Mouse (Mus musculus): ENCODE data around the gene Rps6kb1. TPM values are rescaled to one million over a fixed set of nuclear protein-coding genes. Genes with fewer than 3 reads are reported as not detected.

Gene Rps6kb1
- 10 to 100 TPM; 49.8 to 52.9 TPM for total RNA-seq (2021)
- long read RNA-seq, full-length matches to known transcripts, result 15 of 34 reads
- long read RNA-seq, partial matches to known transcripts, result 1 of 34 reads
- long read RNA-seq, other reads (novel, unspliced or antisense), result 18 of 34 reads

- peak; percentile 99 for DNase-seq (ENCODE audit: low spot score in 2 of 2)
Observed at GRCm38 (mm10) chr11:86544639-86545299, at the start of gene Rps6kb1, which contains the start of gene Tubd1. Rps6kb1 (minus strand) TSS chr11:86544805. Tubd1 (plus strand) TSS chr11:86544991.

- DNase-seq (ENCODE audit: low spot score in 2 of 2), result no peak
Observed at GRCm38 (mm10) chr11:86593443-86593842, 48.8 kb upstream of the Rps6kb1 start.

DNA sequence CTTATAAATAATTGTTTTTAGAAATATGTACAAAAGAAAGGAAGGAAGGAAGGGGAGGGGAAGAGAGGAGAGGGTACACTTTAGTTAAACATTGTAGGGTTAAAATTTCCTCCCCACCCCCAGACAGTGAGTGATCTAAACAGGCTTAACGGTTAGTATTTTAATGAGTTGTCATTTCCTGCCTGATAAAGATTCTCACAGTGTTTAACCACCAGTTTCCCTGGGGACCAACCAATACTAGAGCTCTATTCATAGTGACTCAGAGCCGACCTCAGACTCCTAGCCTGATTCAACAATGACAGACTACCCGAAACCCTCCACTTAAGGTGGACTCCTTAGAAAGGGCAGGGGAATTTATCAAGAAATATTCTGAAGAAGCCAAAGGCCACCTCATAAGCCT, 48.4 kb upstream of the Rps6kb1 start:
- DNase-seq (ENCODE audit: low spot score in 2 of 2), result no peak

GRCm38 (mm10) chr11:86591931-86592616, 47.5 kb upstream of the Rps6kb1 start:
- no peak for DNase-seq (ENCODE audit: low spot score in 2 of 2)

DNA sequence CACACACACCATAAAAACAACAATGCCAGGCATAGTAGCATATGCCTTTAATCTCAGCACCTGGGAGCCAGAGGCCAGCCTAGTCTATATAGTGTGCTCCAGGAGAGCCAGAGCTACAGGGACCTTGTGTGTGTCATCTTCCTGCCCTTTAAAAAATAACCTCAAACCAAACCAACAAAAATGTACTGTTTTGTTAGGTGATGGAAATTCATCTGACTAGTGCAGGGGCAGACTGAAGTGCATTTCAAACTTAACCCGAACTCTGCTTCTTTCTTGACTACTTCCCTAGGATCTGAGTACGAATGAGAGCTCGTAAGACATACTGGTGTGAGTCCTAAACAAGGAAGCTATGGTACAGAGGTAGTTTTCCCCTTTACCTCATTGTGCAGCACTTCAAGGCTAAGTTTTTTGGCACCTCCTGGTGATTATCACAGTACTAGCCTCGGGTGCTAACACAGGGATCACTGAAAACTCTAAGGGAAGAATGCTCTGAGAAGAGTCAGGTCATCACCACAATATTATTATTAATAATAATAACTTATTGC, 46.8 kb upstream of the Rps6kb1 start:
- DNase-seq (ENCODE audit: low spot score in 2 of 2), result no peak

DNA sequence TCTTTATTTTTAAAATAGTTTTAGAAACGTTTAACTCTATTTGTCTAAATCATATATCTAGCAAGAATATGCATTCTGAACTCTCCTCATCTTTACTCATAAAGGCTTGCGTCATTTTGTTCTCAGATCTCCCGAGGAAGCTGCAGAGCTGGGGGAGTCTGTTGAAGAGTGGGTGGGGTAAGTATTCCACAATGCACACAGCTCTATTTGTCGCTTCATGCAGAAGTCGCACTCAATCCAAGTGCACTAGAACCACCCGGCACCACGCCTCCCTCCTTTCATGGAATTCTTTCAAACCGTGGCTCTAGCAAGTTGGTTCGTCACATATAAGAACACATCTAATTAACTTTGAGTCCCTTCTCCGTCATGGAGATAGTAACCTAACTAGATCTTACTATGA, 46.0 kb upstream of the Rps6kb1 start:
- DNase-seq (ENCODE audit: low spot score in 2 of 2), result no peak

DNA sequence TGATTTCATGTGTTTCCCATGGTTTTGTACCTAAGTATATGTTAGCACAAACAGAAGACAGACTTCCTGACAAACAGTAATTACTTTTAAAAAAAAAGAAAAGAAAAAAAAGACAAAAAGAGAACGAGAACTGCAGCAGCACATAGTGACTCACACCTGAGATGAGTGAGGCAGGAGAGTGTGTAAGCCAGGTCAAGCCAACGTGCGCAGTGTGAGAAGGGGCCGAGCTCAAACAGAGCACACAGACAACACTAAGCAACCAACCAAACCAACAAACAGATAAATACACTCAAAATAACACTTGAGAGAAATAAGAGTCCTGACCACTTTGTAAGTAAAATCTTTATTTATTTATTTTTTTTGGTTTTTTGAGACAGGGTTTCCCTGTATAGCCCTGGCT, 45.5 kb upstream of the Rps6kb1 start:
- no peak for DNase-seq (ENCODE audit: low spot score in 2 of 2)

- DNase-seq (ENCODE audit: low spot score in 2 of 2), result no peak
Observed at GRCm38 (mm10) chr11:86588583-86589298, 44.1 kb upstream of the Rps6kb1 start.

DNA sequence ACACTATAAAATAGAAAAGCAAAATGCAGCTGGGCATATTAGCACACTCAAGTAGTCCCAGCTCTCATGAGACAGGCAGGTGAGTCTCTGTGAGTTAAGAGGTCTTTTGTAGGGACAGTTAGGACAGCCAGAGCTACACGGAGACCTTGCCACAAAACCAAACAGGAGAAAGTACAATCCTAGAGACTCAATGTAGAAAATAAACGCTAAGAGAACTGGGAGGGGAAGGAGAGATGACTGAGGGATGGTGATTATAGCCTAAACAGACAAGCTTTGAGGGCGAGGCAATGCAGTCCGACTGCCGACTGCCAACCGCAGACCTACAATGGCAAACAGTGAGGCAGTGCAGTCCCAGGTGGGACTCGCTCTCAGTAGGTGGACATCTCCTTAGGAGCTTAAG, 43.2 kb upstream of the Rps6kb1 start:
- no peak for DNase-seq (ENCODE audit: low spot score in 2 of 2)

- no peak for DNase-seq (ENCODE audit: low spot score in 2 of 2)
Observed at GRCm38 (mm10) chr11:86586868-86587792, 42.5 kb upstream of the Rps6kb1 start.

DNA sequence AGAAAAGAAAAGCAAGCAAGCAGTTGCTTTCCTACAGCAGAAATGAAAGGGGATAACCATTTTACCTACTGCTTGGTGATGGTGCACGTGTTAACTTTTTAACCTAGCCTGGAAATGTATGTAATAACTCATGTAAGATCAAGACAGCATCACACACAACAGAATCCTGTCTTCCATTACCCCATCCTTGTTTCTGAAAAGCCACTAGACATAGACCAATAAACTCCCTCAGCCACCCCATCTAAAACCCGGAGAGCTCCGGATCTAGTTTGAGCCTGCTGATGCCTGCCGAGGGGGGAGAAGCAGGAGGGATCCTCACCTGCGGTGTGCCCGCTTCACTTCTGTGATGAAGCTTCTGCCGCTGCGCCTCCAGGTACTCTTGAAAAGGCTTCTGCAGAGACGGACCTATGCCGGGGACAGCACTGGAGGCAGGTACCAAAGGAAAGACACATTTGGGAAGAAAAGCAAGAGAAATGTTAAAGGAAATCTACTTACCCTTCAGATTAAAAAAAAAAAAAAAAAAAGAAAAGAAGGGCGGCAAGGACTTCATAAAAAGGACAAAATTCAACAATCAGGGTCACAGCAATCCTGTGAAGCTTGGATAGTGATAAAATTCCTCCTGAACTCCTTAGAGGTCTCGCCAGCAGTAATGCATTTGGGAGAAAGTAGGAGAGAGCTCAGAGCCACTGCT, 41.7 kb upstream of the Rps6kb1 start:
- DNase-seq (ENCODE audit: low spot score in 2 of 2), result no peak

DNA sequence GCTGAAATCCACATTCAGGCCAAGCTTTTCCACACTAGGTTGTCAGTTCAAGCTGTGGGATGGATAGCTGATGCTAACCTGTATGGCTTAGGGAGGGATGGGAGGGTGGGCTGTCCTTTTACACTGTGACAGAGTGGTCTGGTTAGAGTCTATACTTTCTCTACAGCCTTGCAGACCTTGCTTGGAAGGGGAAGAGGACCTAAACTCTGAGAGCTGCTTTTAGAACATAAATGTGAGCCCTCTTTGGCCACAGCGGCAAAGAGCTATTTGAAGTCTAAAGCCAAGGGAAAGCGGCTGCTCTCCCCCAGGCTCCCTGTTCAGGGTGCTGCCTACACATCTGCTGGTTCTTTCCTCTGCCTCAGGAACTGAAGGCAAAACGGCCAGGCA, 41.0 kb upstream of the Rps6kb1 start:
- no peak for DNase-seq (ENCODE audit: low spot score in 2 of 2)

DNA sequence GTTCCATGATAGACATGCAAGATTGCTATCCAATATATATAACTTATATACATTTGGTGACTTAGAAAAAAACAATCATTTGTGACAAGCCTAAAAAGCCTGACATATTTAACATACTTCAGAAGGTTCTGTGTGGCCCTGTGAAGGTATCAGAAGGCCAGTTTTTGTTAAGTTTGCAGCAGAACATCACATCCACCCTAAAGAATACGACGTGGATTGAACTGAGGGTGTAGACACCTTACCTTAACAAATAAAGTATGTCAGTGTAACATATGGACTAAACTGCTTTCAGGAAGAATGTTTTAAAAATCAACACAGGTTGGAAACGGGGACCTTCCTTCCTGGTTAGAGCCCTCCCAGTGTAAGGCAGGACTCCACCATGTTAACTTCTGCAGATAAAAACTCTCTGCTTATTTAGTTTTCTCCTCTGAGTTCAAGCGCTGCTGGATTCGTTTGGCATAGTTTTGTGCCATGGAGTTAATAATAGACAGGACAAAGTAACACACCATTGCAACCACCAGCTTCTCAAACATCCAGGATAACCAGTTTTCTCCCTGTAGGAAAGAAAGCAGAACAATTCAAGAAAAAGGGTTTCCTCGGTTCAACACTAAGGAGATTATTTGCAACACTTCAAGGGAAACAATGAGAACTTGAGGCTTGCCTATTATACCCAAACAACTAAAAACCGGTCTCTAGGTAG, 40.4 kb upstream of the Rps6kb1 start:
- DNase-seq (ENCODE audit: low spot score in 2 of 2), result no peak

- DNase-seq (ENCODE audit: low spot score in 2 of 2), result no peak
Observed at GRCm38 (mm10) chr11:86583990-86584897, 39.6 kb upstream of the Rps6kb1 start.

- DNase-seq (ENCODE audit: low spot score in 2 of 2), result no peak
Observed at GRCm38 (mm10) chr11:86583313-86583825, 38.8 kb upstream of the Rps6kb1 start.

- DNase-seq (ENCODE audit: low spot score in 2 of 2), result no peak
Observed at GRCm38 (mm10) chr11:86582543-86583260, 38.1 kb upstream of the Rps6kb1 start.

DNA sequence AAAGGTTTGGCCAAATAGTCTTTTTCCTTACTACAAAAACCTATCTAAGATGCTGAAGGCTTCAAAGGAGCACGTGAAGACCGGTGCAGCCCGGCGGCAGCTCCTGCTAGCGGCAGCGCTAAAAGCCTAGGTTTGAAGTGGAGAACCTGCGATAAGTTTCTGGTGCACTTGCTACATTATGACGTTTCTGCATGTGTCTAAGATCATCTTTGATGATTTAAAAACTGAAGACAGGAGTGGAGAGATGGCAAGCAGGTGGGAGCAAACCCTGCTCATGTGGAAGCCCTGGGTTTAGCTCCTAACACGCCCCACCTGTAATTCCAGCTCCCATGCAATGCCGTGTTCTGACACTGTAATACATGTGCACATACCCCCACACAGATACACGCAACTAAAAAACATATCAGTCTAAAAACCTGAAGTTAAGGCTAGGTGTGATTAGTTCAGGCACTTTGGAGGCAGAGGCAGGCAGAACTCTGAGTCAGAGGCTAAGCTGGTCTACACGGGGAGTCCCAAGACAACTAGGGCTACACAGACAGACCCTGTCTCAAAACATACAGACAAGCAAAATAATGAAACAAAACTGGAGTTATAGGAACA, 37.4 kb upstream of the Rps6kb1 start:
- no peak for DNase-seq (ENCODE audit: low spot score in 2 of 2)

Measured in layer of hippocampus, postnatal 10 days (tissue).